Mouse (Mus musculus) adrenal gland, postnatal 10 days (tissue): ENCODE results near the gene Fermt1. TPM values are rescaled to one million over a fixed set of nuclear protein-coding genes. Genes with fewer than 3 reads are reported as not detected.

ENCODE experiments used
- DNase-seq: peaks from one replicate; pipeline ENCODE4 v3.0.0; 2021; ENCODE audit warnings: mixed read lengths
- total RNA-seq, 2 experiments: library from RNA; stranded (reverse); gene quantifications; 2 replicates each; pipeline ENCODE4 v1.2.3; 2021

The Fermt1 gene
- total RNA-seq, 2 experiments from 2014 or later, result 0.06 to 0.09 TPM

DNA sequence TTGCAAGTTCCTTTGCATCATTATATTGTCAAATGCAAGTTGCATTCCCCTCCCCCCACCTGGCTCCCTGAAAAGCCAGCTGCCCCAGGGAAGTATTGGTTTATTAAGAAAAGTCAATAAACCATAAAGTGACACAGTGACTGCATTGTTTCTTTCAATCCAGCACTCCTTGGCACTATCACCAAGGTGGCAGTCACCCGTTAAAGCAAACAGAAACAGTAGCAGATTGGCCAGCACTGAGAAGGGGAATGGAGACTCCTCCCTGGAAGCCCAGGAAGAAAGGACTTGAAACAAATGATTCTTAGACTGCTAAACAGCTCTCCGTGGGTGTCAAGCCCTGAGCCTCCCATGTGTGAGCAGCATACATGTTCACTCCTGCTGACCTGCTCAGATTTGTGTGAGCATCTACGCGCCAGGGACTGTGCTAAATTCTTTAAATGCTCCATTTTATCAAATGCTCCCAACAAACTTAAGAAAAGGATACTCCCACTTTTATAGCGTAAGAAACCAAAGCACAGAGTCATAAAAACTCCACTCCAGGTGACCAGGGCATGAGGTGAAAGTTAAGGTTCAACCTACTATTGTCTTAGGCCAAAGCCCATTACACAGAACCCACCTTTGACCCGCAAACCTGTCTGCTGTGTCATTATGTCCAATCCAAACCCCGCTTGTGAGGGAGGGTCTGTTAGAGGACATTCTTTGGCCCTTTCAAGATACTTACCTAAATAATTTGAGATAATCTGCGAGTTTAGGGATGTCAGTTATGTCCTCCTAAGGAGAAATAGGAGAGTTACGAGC is 23.4 kb downstream of the Fermt1 start:
- no peak for DNase-seq

DNA sequence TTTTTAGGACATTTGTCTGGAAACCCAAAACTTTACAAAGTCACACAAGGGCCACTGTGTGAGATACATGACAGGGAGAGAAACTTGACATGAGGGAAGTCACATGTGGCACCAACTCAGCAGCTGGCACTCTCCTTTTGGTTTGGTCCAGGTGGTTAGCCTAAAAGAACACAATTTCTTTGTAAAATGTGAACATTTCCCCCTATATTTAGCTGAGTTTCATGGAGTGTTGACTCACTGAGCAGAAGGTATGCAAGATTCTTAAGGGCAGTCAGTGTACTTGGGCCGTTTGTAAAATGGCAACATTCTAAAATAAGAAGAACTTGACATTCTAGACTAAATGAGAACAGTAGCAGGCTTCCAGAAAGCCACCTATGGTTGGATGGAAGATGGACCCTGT is 30.9 kb downstream of the Fermt1 start:
- no peak for DNase-seq

- peak; percentile 64 for DNase-seq
Measured at GRCm38 (mm10) chr2:132906763-132907162, 38.9 kb downstream of the Fermt1 start.

DNA sequence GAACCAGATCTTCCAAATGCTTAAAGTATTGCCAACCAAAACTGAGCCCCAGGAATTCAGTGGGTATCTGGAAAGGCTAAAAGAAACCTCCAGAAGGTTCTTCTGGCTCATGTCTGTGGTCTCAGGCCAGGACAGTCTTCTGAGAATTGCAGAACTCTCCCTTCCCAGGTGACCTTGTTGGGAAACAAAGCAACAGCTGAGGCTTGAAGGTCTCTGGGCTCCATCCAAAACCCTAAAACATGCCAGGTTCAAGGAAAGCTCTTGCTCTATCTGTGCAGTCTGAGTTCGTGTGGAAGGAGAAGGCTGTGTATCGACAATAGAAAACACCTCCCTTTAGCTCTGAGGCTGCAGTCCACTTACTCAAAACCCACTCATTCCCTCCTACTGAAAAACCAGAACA is 40.7 kb downstream of the Fermt1 start:
- peak; percentile 59 for DNase-seq

GRCm38 (mm10) chr2:132903498-132903897 is 42.2 kb downstream of the Fermt1 start:
- DNase-seq, result peak; percentile 78

DNA sequence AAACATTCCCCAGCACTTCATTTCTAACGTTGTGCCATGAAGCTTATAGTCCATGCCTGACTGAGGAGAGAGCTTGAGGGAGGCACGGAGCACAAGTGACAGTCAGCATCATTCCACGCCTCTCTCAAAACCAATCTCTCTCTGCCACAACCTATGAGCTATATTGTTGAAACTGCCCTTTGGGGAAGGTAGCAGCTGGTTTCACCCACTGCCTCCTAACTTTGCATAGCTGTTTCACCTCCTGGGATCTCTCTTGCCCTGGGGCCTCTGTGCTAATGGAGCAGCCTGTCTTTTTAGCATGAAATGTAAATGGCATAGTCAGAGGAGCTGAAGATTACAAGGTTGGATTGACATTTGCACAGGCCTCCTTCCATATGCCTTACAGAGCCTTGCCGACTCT is 43.6 kb downstream of the Fermt1 start:
- DNase-seq, result peak; percentile 2

GRCm38 (mm10) chr2:132901636-132902035 is 44.1 kb downstream of the Fermt1 start:
- peak; percentile 25 for DNase-seq

GRCm38 (mm10) chr2:132900596-132900995 is 45.1 kb downstream of the Fermt1 start:
- DNase-seq, result peak; percentile 68

DNA sequence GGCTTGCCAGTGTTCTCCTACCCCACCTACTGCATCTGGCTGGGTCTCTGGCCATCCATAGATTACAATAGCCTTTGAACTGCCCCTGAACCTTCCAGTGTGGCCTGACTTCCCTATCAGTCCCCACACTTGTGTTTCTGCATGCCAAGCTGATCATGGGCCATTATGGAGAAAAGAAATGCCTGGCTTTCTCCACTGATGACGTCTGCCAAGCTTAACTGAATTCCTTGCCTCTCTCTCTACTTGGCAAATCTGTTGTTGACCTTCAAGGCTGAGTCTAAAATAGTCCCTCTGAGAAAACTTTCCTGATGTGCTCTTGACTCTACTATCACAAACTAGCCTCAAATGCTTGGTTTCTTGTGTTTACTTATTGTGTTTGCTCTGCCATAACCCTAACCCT is 47.5 kb downstream of the Fermt1 start:
- DNase-seq, result no peak

DNA sequence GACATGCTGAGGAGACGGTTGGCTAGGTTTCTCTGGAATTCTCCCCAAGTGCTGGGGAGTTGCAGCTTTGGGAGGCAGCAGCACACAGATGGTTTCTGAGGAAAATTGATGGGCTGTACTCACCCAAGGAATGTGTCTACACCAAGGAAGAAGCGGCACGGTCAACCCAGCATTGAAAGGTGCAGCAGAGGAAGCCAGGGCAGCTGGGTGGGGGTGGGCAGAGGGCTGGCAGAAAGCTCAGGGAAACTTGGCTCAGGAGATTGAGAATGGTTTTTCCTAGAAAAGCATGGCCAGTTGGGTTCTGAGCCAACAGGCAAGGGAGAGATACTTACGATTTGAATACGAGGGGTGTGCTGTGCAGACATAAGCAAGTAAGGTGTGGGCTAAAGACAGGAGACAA is 51.9 kb downstream of the Fermt1 start:
- no peak for DNase-seq

DNA sequence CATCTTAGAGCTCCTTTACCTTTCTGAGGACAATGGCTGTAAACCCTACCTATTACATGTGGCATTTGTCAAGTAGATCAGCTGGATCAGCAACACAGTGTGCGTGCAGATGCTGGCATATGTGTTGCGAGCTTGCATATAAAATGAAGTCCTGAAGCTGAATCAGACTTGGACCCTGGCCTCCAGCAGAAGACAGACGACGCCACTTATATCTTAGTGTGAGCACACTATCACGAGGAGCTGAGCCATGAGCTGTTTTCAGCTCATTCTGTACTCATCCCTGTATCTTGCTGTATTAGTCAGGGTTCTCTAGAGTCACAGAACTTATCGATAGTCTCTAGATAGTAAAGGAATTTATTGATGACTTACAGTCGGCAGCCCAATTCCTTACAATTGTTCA is 60.4 kb downstream of the Fermt1 start:
- no peak for DNase-seq

- DNase-seq, result peak; percentile 60
Measured at GRCm38 (mm10) chr2:132884303-132884967, 61.3 kb downstream of the Fermt1 start.

DNA sequence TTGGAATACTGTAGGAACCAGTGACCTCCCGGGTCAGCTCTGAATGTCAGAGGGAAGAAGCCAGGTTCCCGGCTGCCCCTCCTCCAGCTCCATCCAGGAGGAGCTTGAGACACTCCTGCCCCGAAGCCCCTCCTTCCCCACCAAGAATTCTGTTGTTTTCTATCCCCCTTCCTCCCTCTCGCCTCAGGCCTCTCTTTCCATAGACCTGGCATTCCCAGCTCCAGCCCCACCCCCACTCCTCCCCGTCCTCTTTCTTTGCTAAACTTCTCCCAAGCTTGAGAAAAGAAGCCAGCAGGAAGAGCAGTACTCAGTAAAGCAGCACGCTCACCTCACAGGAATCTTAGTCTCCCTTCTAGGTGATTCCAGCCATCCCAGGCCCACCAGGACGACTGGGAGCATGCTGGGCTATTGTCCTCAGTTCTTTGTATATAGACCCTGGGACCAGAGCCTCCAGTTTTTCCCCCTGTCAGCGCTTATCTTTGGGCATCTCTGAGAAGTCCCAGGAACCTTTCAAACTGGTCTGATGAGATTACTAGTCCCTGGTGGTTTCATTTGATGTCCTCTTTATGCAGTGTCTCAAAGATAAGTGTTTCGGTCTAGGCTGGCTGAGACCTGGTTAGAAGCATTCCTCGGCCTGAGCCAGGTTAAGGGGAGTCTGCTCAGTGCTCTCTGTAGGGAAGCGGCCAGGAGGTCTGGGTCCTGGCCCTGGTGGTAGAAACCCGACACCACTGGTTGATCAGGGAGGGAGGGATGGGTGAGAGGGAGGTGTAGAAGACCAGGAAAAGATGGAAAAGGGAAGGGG is 64.7 kb downstream of the Fermt1 start, which contains the start of gene Lrrn4:
Gene Lrrn4, minus strand, starts transcription at position 48 of the 802 bp plus-strand sequence.
- DNase-seq, result no peak

DNA sequence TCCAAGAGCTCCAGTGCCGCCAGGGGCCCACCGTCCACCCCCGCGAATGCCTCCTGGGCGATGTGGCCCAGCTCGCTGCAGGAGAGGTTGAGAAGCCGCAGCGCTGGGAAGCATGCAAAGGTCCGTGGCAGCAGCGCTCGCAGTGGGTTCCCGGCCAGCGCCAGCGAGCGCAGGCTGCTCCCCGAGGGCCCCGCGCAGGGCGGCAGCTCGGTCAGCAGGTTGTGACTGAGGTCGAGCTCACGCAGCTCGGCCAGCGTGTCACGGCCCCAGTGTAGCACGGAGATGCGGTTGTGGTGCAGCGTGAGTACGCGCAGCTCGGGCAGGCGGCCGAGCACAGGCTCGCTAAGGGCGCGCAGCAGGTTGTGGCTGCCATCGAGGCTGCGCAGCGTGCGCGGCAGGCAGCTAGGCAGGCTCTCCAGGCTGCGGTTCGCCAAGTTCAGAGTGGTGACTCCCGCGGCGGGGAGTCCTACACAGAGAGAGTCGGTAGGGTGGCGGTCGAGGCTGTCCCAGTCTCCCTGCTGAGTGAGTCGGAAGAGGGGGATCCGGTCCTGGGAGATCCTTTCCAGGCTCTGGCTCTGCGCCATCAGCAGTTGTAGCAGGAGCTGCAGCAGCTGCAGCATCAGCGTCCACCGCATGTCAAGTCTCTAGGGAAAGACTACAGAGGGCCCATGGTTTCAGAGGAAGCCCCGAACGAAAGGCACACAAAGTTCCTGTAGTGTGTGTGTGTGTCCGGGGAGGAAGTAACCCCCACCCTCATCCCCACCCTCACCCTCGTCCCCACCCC is 66.3 kb downstream of the Fermt1 start:
- peak; percentile 49 for DNase-seq

DNA sequence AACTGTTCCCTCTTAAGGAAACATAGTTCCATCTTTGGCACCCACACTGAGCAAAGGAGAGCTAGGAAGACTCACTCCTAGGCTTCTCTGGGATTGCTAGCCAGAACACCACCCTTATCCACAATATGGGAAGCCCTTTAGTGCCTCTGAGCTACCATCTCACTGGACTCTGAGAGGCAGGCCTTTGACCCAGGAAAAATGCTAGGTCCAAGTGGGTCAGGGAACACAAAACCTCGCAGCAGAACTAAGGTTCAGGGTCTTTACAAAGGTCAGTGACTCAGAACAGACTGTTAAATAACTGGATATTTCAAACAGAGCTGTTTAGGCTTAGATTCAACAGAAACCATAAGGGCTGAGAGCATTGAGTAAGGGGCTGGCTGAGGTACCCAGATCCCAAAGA is 68.7 kb downstream of the Fermt1 start:
- DNase-seq, result no peak

- no peak for DNase-seq
Measured at GRCm38 (mm10) chr2:132873657-132874326, 71.9 kb downstream of the Fermt1 start.

GRCm38 (mm10) chr2:132871663-132872062 is 74.0 kb downstream of the Fermt1 start:
- peak; percentile 27 for DNase-seq

GRCm38 (mm10) chr2:132870286-132870685 is 75.4 kb downstream of the Fermt1 start:
- DNase-seq, result peak; percentile 24

DNA sequence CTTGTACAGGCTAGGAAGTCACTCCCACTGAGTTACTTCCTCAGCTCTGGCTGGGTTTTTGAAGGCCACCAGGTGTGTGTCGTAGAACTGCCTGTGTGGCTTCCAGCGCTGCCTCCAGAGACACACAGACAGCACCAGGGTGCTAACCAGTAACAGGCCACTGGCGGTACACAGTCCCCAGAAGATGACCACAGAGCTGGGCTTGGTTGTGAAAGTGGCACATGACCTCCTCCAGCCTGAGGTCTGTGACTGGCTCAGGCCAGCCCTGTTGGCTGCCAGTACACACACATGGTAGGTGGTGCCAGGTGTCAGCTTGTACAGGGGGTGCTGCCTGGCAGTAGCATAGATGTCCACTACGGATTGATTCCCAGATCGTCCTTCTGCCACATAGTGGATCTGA is 76.0 kb downstream of the Fermt1 start:
- peak; percentile 70 for DNase-seq

GRCm38 (mm10) chr2:132867521-132867920 is 78.2 kb downstream of the Fermt1 start:
- peak; percentile 37 for DNase-seq

- DNase-seq, result no peak
Measured at GRCm38 (mm10) chr2:132863325-132863724, 82.4 kb downstream of the Fermt1 start.
